Mouse (Mus musculus) C2C12 (cell line): ENCODE measurements around the gene Cdk2ap2. TPM values are rescaled to one million over a fixed set of nuclear protein-coding genes. Genes with fewer than 3 reads are reported as not detected.

Source experiments
- H3K27me3 ChIP-seq: one replicate; pipeline ENCODE4 v1.6.1; 2011; ENCODE audit not compliant: control insufficient read depth, insufficient read depth, insufficient read length
- H3K36me3 ChIP-seq: one replicate; pipeline ENCODE4 v1.6.1; 2011; ENCODE audit not compliant: control insufficient read depth, insufficient read depth
- H3K4me3 ChIP-seq: one replicate; pipeline ENCODE4 v1.5.1; 2011; ENCODE audit warnings: mild to moderate bottlenecking, control low read depth; ENCODE audit not compliant: poor library complexity, insufficient read depth, severe bottlenecking
- H3K79me2 ChIP-seq: one replicate; pipeline ENCODE4 v1.6.1; 2011; ENCODE audit not compliant: control insufficient read depth, insufficient read depth
- H3K79me3 ChIP-seq: one replicate; pipeline ENCODE4 v1.6.1; 2011; ENCODE audit warnings: low read depth, control low read depth
- H3ac ChIP-seq: one replicate; pipeline ENCODE3; 2011; ENCODE audit warnings: low read depth; ENCODE audit not compliant: control insufficient read depth, insufficient read length
- CEBPB ChIP-seq: IDR thresholded peaks from one replicate; pipeline ENCODE4 v1.6.1; 2011; ENCODE audit warnings: low read depth, mild to moderate bottlenecking, control low read depth, moderate library complexity
- CTCF ChIP-seq: IDR thresholded peaks from one replicate; pipeline ENCODE4 v1.5.1; 2011; ENCODE audit not compliant: control insufficient read depth, insufficient read depth, insufficient read length
- FOSL1 ChIP-seq: IDR thresholded peaks from one replicate; pipeline ENCODE4 v1.8.0; 2011; ENCODE audit warnings: mild to moderate bottlenecking, low read length; ENCODE audit not compliant: poor library complexity, insufficient read depth, severe bottlenecking
- MAX ChIP-seq: IDR thresholded peaks from one replicate; pipeline ENCODE4 v1.6.1; 2011; ENCODE audit warnings: mild to moderate bottlenecking, control low read depth
- MYOD1 ChIP-seq: IDR thresholded peaks from one replicate; pipeline ENCODE4 v1.6.1; 2011; ENCODE audit warnings: low read depth; ENCODE audit not compliant: control insufficient read depth, insufficient read length
- MYOG ChIP-seq: IDR thresholded peaks from one replicate; pipeline ENCODE4 v1.6.1; 2011; ENCODE audit not compliant: control insufficient read depth, insufficient read length; ENCODE audit errors: extremely low read depth
- USF1 ChIP-seq: IDR thresholded peaks from one replicate; pipeline ENCODE4 v1.6.1; 2011; ENCODE audit warnings: low read depth, mild to moderate bottlenecking, control low read depth, moderate library complexity
- polyA plus RNA-seq: library from polyadenylated mRNA; unstranded; fragments of >200 nt; fragmentation: generic; extraction: Trizol; gene quantifications from one replicate; pipeline ENCODE4 v1.2.1, GENCODE M21; 2012; ENCODE audit warnings: missing spikeins

The Cdk2ap2 gene
- polyA plus RNA-seq, 1 experiment: 134 TPM

DNA sequence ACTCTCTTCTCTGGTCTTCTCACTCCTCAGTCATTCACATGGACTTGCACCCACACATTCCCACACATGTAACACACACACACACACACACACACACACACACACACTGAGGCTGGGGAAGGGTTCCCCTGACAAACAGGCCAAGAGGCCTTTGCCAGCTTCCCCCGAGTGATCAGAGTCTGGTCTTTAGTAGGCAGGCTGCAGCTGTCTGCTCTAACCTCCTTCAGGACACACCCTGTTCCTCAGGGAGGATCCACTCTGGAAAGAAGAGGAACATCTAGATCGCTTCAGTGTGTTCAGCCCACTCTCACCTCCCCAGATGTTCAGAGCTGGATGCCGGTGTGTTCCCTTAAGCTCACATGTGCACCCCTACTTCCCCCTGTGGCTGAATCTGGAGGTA, 2.6 kb upstream of the Cdk2ap2 start:
- Histone ChIP-seq H3K27me3 (no peaks in the 10 kb centered on the region), H3K79me2 (peaks cover 13% of the 10 kb centered on the region), H3K36me3 (no peaks in the 10 kb centered on the region), H3K79me3 (no peaks in the 10 kb centered on the region), H3ac (no peak overlapping the region), H3K4me3 (no peak overlapping the region)
- TF ChIP-seq FOSL1: no peak
- TF ChIP-seq MYOD1: peak; percentile 19

DNA sequence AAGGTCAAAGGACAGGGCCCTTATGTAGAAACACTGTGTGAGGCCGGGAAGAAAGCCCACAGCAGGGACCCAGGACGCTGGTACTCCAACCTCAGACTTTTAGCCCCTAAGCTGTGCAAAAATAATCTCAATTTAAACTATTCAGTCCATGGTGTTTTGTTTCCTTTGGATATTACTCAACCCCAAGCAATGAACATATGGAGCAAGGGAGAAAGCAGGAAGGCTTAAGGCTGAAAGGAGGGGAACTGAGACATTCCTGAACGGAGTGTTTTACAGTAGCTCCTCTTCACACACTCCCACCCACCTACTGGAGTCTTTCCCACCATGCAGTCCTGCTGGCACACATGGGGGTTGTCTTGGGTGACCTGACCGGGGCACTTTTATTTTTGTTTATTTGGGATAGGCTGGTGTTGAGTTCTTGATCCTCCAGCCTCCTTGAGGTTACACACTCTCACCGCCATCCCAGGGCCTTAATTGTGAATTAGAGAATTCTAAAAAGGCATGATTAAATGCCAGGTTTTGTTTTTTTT, 2.1 kb upstream of the Cdk2ap2 start:
- H3K79me2 ChIP-seq: peaks cover 13% of the 10 kb centered on the region
- H3K4me3 ChIP-seq: no peak overlapping the region
- TF ChIP-seq MYOG (no peak), MAX (no peak), CEBPB (no peak), FOSL1 (no peak), USF1 (no peak), MYOD1 (no peak), CTCF (no peak)
- no peaks in the 10 kb centered on the region for H3K27me3 ChIP-seq
- no peaks in the 10 kb centered on the region for H3K79me3 ChIP-seq
- H3ac ChIP-seq: no peak overlapping the region
- H3K36me3 ChIP-seq: no peaks in the 10 kb centered on the region

DNA sequence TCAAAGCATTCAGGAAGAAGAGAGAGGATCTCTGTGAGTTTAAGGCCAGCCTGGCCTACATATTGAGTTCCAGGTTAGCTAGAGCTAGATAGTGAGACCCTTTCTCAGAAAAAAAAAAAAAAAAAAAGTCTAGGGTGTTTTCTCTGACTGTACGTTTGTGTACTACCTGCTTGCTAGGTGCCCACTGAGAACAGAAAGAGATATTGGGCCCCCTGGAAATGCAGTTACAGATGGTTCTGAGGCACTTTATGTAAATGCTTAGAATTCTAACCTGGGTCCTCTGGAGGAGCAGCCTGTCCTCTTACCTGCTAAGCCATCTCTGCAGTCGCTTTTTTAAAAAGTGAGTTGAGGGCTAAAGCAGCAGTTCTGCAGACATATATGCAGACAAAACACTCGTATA, 1.2 kb upstream of the Cdk2ap2 start:
- peaks cover 21% of the 10 kb centered on the region for H3K79me2 ChIP-seq
- H3ac ChIP-seq: no peak overlapping the region
- no peaks in the 10 kb centered on the region for H3K36me3 ChIP-seq
- peaks cover 3% of the 10 kb centered on the region for H3K79me3 ChIP-seq
- H3K4me3 ChIP-seq: no peak overlapping the region
- H3K27me3 ChIP-seq: no peaks in the 10 kb centered on the region
- TF ChIP-seq USF1 (no peak), MYOG (no peak), CTCF (no peak), FOSL1 (no peak), MYOD1 (no peak), MAX (no peak), CEBPB (no peak)

DNA sequence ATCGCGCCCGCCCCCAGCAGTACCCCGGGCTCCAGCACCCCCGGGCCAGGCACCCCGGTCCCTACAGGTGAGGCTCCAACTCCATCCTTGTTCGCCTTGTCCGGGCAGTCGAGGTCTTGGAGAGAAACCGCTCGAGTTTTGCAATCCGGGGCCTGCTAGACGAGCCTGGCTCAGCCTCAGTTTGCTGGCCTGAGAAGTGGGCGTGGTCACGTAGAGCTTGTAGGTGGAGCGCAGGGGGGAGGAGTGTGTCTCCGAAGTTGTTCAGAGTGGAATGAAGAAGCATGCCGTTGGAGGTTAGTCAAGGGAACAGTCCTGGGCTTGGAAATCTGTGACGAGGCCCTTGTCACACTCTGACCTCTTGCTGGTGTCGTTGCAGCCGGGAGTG, 451 bp downstream of the Cdk2ap2 start:
- no peaks in the 10 kb centered on the region for H3K27me3 ChIP-seq
- peak overlapping the region; percentile 72 for H3ac ChIP-seq
- peaks cover 36% of the 10 kb centered on the region for H3K79me2 ChIP-seq
- peak overlapping the region; percentile 46 for H3K4me3 ChIP-seq
- H3K79me3 ChIP-seq: peaks cover 9% of the 10 kb centered on the region
- H3K36me3 ChIP-seq: peaks cover 7% of the 10 kb centered on the region
- TF ChIP-seq CEBPB (peak; percentile 47), FOSL1 (no peak), MAX (no peak)

DNA sequence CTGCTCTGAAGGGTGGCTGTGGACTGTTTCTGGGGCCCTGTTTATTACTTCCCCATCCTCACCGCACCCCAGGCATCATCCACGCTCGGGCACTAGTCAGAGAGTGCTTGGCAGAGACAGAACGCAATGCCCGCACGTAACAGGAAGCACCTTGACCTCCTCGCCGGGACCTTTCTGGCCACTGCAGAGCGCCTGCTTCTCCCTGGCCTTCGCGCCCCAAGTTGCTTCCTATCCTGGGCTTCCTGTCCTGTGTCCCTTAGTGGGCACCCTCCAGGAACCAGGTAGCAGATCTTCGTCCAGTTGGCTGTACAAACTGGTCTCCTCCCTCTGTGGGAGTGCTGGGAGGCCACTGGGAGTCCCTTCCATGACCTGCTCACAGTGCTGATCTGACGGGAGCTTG, 1.4 kb downstream of the Cdk2ap2 start:
- peaks cover 9% of the 10 kb centered on the region for H3K79me3 ChIP-seq
- H3K27me3 ChIP-seq: no peaks in the 10 kb centered on the region
- H3K36me3 ChIP-seq: peaks cover 17% of the 10 kb centered on the region
- H3ac ChIP-seq: no peak overlapping the region
- H3K79me2 ChIP-seq: peaks cover 36% of the 10 kb centered on the region
- H3K4me3 ChIP-seq: peak overlapping the region; percentile 46
- TF ChIP-seq MAX (no peak), USF1 (no peak), MYOG (no peak), CTCF (no peak), CEBPB (no peak), MYOD1 (no peak), FOSL1 (no peak)

DNA sequence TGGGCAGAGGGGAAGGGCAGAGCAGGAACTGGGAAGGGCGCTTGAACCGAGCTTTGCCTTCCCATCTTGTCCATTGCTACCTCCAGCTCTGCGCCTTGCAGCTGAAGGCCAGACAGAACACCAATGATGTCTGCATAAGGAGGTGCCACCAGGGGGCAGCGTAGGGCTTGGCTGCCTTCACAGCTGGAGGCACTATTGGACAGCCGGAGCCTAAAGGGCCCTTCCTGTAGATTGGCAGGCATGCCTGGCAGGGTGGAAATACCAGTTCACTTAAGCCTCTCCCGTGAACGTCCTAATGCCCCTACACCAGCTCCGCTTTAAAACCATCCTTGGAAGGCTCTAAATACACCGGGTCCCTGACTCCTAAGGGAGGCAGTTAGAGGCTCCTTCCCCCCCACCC, 2.1 kb downstream of the Cdk2ap2 start:
- no peaks in the 10 kb centered on the region for H3K27me3 ChIP-seq
- H3K4me3 ChIP-seq: peak overlapping the region; percentile 69
- peaks cover 23% of the 10 kb centered on the region for H3K36me3 ChIP-seq
- H3ac ChIP-seq: no peak overlapping the region
- peaks cover 36% of the 10 kb centered on the region for H3K79me2 ChIP-seq
- peaks cover 9% of the 10 kb centered on the region for H3K79me3 ChIP-seq
- no peak for TF ChIP-seq USF1
- no peak for TF ChIP-seq MYOG
- peak; percentile 95 for TF ChIP-seq CTCF
- peak; percentile 53 for TF ChIP-seq MYOD1
- TF ChIP-seq CEBPB: no peak
- TF ChIP-seq MAX: no peak
- TF ChIP-seq FOSL1: no peak
